Mouse (Mus musculus) heart, embryonic 14.5 days (tissue): Measurements from ENCODE around the gene Inha. TPM values are rescaled to one million over a fixed set of nuclear protein-coding genes. Genes with fewer than 3 reads are reported as not detected.

ENCODE experiments used
- ATAC-seq: fragments of 200-750 bp; cut with Nextera tagmentation; 2 replicates; pipeline ENCODE4 v1.8.0; 2017; ENCODE audit warnings: low read depth, moderate TSS enrichment; ENCODE audit not compliant: insufficient number of reproducible peaks, insufficient read depth, low FRiP score
- H3K27ac ChIP-seq, 2 experiments: fragments of 200-500 bp in 1 of 2; fragments of 300-500 bp in 1 of 2; sonication (generic) in 1 of 2; replicated peaks in 1 of 2; 2 replicates each; pipeline ENCODE4 v1.5.1; 2012 to 2014; ENCODE audit warnings: low read depth in 2 of 2, low read length in 2 of 2, control low read depth in 1 of 2, mild to moderate bottlenecking in 1 of 2, mixed read lengths in 1 of 2; ENCODE audit not compliant: control insufficient read depth in 1 of 2, insufficient read depth in 1 of 2
- H3K27me3 ChIP-seq: fragments of 300-500 bp; sonication (generic); 2 replicates; pipeline ENCODE4 v1.6.1; 2014; ENCODE audit warnings: mild to moderate bottlenecking, low read length, control low read depth; ENCODE audit not compliant: control insufficient read depth, insufficient read depth
- H3K36me3 ChIP-seq: fragments of 300-500 bp; sonication (generic); 2 replicates; pipeline ENCODE4 v1.6.1; 2014; ENCODE audit warnings: mild to moderate bottlenecking, control low read depth, low read length, mixed read lengths; ENCODE audit not compliant: control insufficient read depth, insufficient read depth
- H3K4me1 ChIP-seq, 2 experiments: fragments of 200-500 bp in 1 of 2; fragments of 300-500 bp in 1 of 2; sonication (generic) in 1 of 2; 2 replicates each; pipeline ENCODE4 v1.6.1; 2012 to 2014; ENCODE audit warnings: low read length in 2 of 2, control low read depth in 1 of 2, mixed read lengths in 1 of 2; ENCODE audit not compliant: control insufficient read depth in 2 of 2, insufficient read depth in 2 of 2
- H3K4me2 ChIP-seq: fragments of 300-500 bp; sonication (generic); 2 replicates; pipeline ENCODE4 v1.6.1; 2014; ENCODE audit warnings: mild to moderate bottlenecking, low read length
- H3K4me3 ChIP-seq, 2 experiments: fragments of 200-500 bp in 1 of 2; fragments of 300-500 bp in 1 of 2; sonication (generic) in 1 of 2; 2 replicates each; pipeline ENCODE4 v1.5.1; 2012 to 2014; ENCODE audit warnings: low read length in 2 of 2, mild to moderate bottlenecking in 2 of 2, control low read depth in 1 of 2, low read depth in 1 of 2, moderate library complexity in 1 of 2; ENCODE audit not compliant: control insufficient read depth in 1 of 2, insufficient read depth in 1 of 2
- H3K9ac ChIP-seq: fragments of 300-500 bp; sonication (generic); 2 replicates; pipeline ENCODE4 v1.6.1; 2014; ENCODE audit warnings: mild to moderate bottlenecking, low read length
- H3K9me3 ChIP-seq: fragments of 300-500 bp; sonication (generic); 2 replicates; pipeline ENCODE4 v1.6.1; 2016; ENCODE audit warnings: low read length, control low read depth; ENCODE audit not compliant: control insufficient read depth
- WGBS: fragments of 180-500 bp; shearing (Covaris S2); extraction: QIAGEN DNeasy Blood & Tissue Kit; methylation state at CpG from one replicate; pipeline ENCODE4 v1.1.7; 2014; 5-methylcytosine and 5-hydroxymethylcytosine counted together
- polyA plus RNA-seq: library from polyadenylated mRNA; unstranded; fragments of >200 nt; fragmentation: Nextera tagmentation; extraction: Ambion mirVana; gene quantifications from 2 replicates; pipeline ENCODE4 v1.2.1, GENCODE M21; 2014

The Inha gene
- polyA plus RNA-seq, 1 experiment from 2014 or later = 3.9 TPM

GRCm38 (mm10) chr1:75492579-75493170, 14.2 kb upstream of the Inha start:
- Histone ChIP-seq H3K27me3 (no peaks in the 10 kb centered on the region; the same call in 1 of the 2 replicates), H3K9ac (no peak overlapping the region), H3K4me2 (no peak overlapping the region), H3K36me3 (peaks cover 91% of the 10 kb centered on the region), H3K9me3 (no peaks in the 10 kb centered on the region), H3K4me3 (no peak overlapping the region), H3K27ac (no peak overlapping the region), H3K4me1 (peaks cover 4 to 5% of the 10 kb centered on the region in 2 experiments; a peak in 3 of 4 replicates)
- no peak for ATAC-seq
- 61% methylated on average over 24 of the region's 24 CpGs for WGBS

GRCm38 (mm10) chr1:75494878-75495548, 11.9 kb upstream of the Inha start:
- 71% methylated on average over 12 of the region's 12 CpGs for WGBS
- no peak for ATAC-seq
- Histone ChIP-seq H3K27me3 (no peaks in the 10 kb centered on the region), H3K9me3 (no peaks in the 10 kb centered on the region), H3K4me2 (no peak overlapping the region), H3K36me3 (peaks cover 96% of the 10 kb centered on the region), H3K4me3 (no peak overlapping the region), H3K27ac (no peak overlapping the region), H3K4me1 (no peaks in the 10 kb centered on the region), H3K9ac (no peak overlapping the region)

GRCm38 (mm10) chr1:75498897-75499296, 8.0 kb upstream of the Inha start:
- no peak for ATAC-seq
- Histone ChIP-seq H3K9ac (no peak overlapping the region), H3K4me1 (peaks cover 10 to 13% of the 10 kb centered on the region in 2 experiments), H3K36me3 (peaks cover 96% of the 10 kb centered on the region), H3K4me2 (no peak overlapping the region), H3K27me3 (no peaks in the 10 kb centered on the region), H3K9me3 (no peaks in the 10 kb centered on the region), H3K27ac (no peak overlapping the region), H3K4me3 (no peak overlapping the region)
- WGBS = 81% methylated on average over 4 of the region's 4 CpGs

GRCm38 (mm10) chr1:75499441-75499840, 7.4 kb upstream of the Inha start:
- no peaks in the 10 kb centered on the region for H3K9me3 ChIP-seq

GRCm38 (mm10) chr1:75501905-75502304, 5.0 kb upstream of the Inha start:
- H3K9me3 ChIP-seq = no peaks in the 10 kb centered on the region
- H3K4me2 ChIP-seq = no peak overlapping the region
- peaks cover 70% of the 10 kb centered on the region for H3K36me3 ChIP-seq
- no peak overlapping the region for H3K27ac ChIP-seq
- H3K4me3 ChIP-seq = no peak overlapping the region
- no peak for ATAC-seq
- H3K27me3 ChIP-seq = no peaks in the 10 kb centered on the region
- H3K9ac ChIP-seq = no peak overlapping the region
- WGBS = 82% methylated on average over 9 of the region's 9 CpGs
- peaks cover 16 to 26% of the 10 kb centered on the region in 2 experiments for H3K4me1 ChIP-seq

More at GRCm38 (mm10) chr1:75499441-75499840, 7.4 kb upstream of the Inha start:
- Histone ChIP-seq H3K4me3 (no peak overlapping the region), H3K36me3 (peaks cover 95% of the 10 kb centered on the region), H3K4me2 (no peak overlapping the region), H3K27me3 (no peaks in the 10 kb centered on the region), H3K4me1 (peaks cover 11 to 18% of the 10 kb centered on the region in 2 experiments), H3K27ac (no peak overlapping the region), H3K9ac (no peak overlapping the region)
- whole genome bisulfite sequencing = 80% methylated on average over 7 of the region's 7 CpGs
- no peak for ATAC-seq

GRCm38 (mm10) chr1:75502945-75503650, 3.8 kb upstream of the Inha start:
- H3K4me3 ChIP-seq = peak overlapping the region; percentile 32 to 93; a peak in 3 of 4 replicates
- H3K9me3 ChIP-seq = no peaks in the 10 kb centered on the region
- H3K4me1 ChIP-seq = peaks cover 24 to 34% of the 10 kb centered on the region in 2 experiments
- H3K27me3 ChIP-seq = no peaks in the 10 kb centered on the region
- H3K9ac ChIP-seq = peak overlapping the region; percentile 100
- ATAC-seq = no peak
- H3K27ac ChIP-seq = no peak overlapping the region
- peaks cover 58% of the 10 kb centered on the region for H3K36me3 ChIP-seq
- 75% methylated on average over 25 of the region's 25 CpGs for WGBS
- H3K4me2 ChIP-seq = peak overlapping the region; percentile 84

- no peak for ATAC-seq
- Histone ChIP-seq H3K9ac (peak overlapping the region; percentile 100), H3K4me2 (peak overlapping the region; percentile 84), H3K36me3 (peaks cover 53% of the 10 kb centered on the region), H3K4me3 (peak overlapping the region; percentile 32 to 93; a peak in 3 of 4 replicates), H3K4me1 (peaks cover 24 to 34% of the 10 kb centered on the region in 2 experiments), H3K27me3 (no peaks in the 10 kb centered on the region), H3K9me3 (no peaks in the 10 kb centered on the region), H3K27ac (0 out of 4 replicates have a peak overlapping the region, but pooled peaks of 1 of the 2 experiments have one; percentile 2)
- 61% methylated on average over 23 of the region's 23 CpGs for WGBS
Observed at GRCm38 (mm10) chr1:75503651-75503980, 3.3 kb upstream of the Inha start.
